ENCODE assay signal across 9 mouse cellular contexts in the genomic region with DNA sequence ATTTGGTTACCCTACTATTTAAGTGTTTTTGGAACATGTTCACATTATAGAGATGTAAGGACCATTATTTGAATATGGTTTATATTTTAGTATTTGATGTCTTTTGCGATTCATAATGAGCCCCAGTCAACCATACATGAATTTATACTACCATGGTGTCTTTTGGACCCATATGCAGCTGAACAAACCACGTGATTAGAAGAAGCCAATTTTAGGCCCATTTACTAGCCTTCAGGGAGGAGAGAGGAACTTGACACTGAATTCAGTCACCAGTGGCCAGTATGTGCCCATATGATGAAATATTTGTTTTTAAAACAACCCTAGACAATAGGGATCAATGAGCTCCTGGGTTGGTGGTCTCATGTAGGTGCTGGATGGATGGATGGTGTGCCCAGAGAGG. TPM values are rescaled to one million over a fixed set of nuclear protein-coding genes. Genes with fewer than 3 reads are reported as not detected.
DNase-seq lines count a peak whose midpoint lies in the region; ATAC-seq lines count a peak whose summit lies in the region.
"Had no signal": no experiment of that assay in that cellular context is flagged by ENCODE, and none has a peak within 500 bp of the region (broad histone marks: within the 10 kb centered on the region; RNA-seq: fewer than 3 reads in every experiment).

No protein-coding gene starts in this region.

- peaks cover 16% of the 10 kb centered on the region for H3K36me3 ChIP-seq in heart, embryonic 15.5 days
- H3K36me3 ChIP-seq in embryonic facial prominence, embryonic 10.5 days (replicated peaks) = peaks cover 24% of the 10 kb centered on the region
- H3K36me3 ChIP-seq in intestine, embryonic 16.5 days (ENCODE audit: control insufficient read depth, insufficient read depth, low read length) = peaks cover 9% of the 10 kb centered on the region; the same call in 1 of the 2 replicates

- ATAC-seq in heart, embryonic 15.5 days (replicated peaks; ENCODE audit: insufficient number of reproducible peaks, insufficient read depth, low FRiP score, low read depth) = no peak
- no peak for ATAC-seq in intestine, embryonic 16.5 days
- 0 out of 2 replicates have a peak, but pooled peaks have one; percentile 15 for ATAC-seq in monocyte, adult 5-6 weeks (replicated peaks; ENCODE audit: insufficient number of reproducible peaks, low FRiP score, low TSS enrichment, poor library complexity, severe bottlenecking)

- H3K27me3 ChIP-seq in heart, embryonic 15.5 days = 0 out of 2 replicates have a peak, but pooled peaks cover 5% of the 10 kb centered on the region
- H3K27me3 ChIP-seq in embryonic facial prominence, embryonic 10.5 days (replicated peaks; ENCODE audit: low read depth, poor library complexity, severe bottlenecking) = 0 out of 2 replicates have a peak, but pooled peaks cover 4% of the 10 kb centered on the region
- H3K27me3 ChIP-seq in intestine, embryonic 16.5 days (replicated peaks; ENCODE audit: control insufficient read depth, insufficient read depth, low read length) = no peaks in the 10 kb centered on the region

- H3K4me1 ChIP-seq in heart, embryonic 15.5 days (replicated peaks) = peaks cover 23% of the 10 kb centered on the region
- peaks cover 23% of the 10 kb centered on the region for H3K4me1 ChIP-seq in embryonic facial prominence, embryonic 10.5 days
- peaks cover 19% of the 10 kb centered on the region for H3K4me1 ChIP-seq in intestine, embryonic 16.5 days (ENCODE audit: control insufficient read depth, insufficient read depth, low read length)

- no peak for DNase-seq in heart, postnatal 14 days
- DNase-seq in embryonic facial prominence, embryonic 10.5 days (ENCODE audit: low spot score) = no peak
- no peak for DNase-seq in spleen, postnatal 36 days (ENCODE audit: low spot score in 2 of 2)
- no peak for DNase-seq in right cerebral cortex, postnatal 25 days
- no peak for DNase-seq in Muller cell, postnatal 12 days (ENCODE audit: inconsistent ontology term)

- WGBS in heart, embryonic 15.5 days = 84% methylated on average over 2 of the region's 2 CpGs
- WGBS in embryonic facial prominence, embryonic 10.5 days = 92% methylated on average over 2 of the region's 2 CpGs
- WGBS in intestine, embryonic 16.5 days = 86% methylated on average over 2 of the region's 2 CpGs

- H3K4me3 ChIP-seq in heart, embryonic 15.5 days = peak overlapping the region; percentile 85
- peak overlapping the region; percentile 73 for H3K4me3 ChIP-seq in embryonic facial prominence, embryonic 10.5 days
- peak overlapping the region; percentile 83 for H3K4me3 ChIP-seq in intestine, embryonic 16.5 days (ENCODE audit: low read length)

- peak overlapping the region; percentile 90 for H3K4me2 ChIP-seq in heart, embryonic 15.5 days
- peak overlapping the region; percentile 63 for H3K4me2 ChIP-seq in intestine, embryonic 16.5 days (ENCODE audit: low read depth, low read length)

- no peak overlapping the region for H3K9ac ChIP-seq in heart, embryonic 15.5 days
- H3K9ac ChIP-seq in intestine, embryonic 16.5 days (ENCODE audit: low read depth, low read length) = peak overlapping the region; percentile 96; the same call in 1 of the 2 replicates

- H3K9me3 ChIP-seq in heart, embryonic 15.5 days (replicated peaks) = no peaks in the 10 kb centered on the region
- no peaks in the 10 kb centered on the region for H3K9me3 ChIP-seq in embryonic facial prominence, embryonic 10.5 days
- H3K9me3 ChIP-seq in intestine, embryonic 16.5 days (ENCODE audit: control insufficient read depth, low read length) = no peaks in the 10 kb centered on the region

- H3K27ac ChIP-seq in heart, embryonic 15.5 days = peak overlapping the region; percentile 75; the same call in 1 of the 2 replicates
- H3K27ac ChIP-seq in embryonic facial prominence, embryonic 10.5 days (replicated peaks) = peak overlapping the region; percentile 89
- H3K27ac ChIP-seq in intestine, embryonic 16.5 days (ENCODE audit: low read length) = no peak overlapping the region

- intact Hi-C loops in heart, postnatal 14 days (cut with DNase I) = loop anchor here (2.0 kb wide), 1 partner anchor 88 kb away; a partner anchor contains a TSS

RNA-seq across cellular contexts. Expression of a gene that starts 0.7 kb away (rescaled TPM):
- 74.4 and 99.1 TPM in 2 replicates for polyA plus RNA-seq in heart, embryonic 15.5 days (2015; fragmentation: Nextera tagmentation; extraction: Ambion mirVana)
- total RNA-seq in heart, postnatal 14 days (2021) = 10 to 100 TPM; 74.1 to 79.3 TPM
- polyA plus RNA-seq in embryonic facial prominence, embryonic 10.5 days (2016; fragmentation: Nextera tagmentation; extraction: Ambion mirVana) = 142 and 150 TPM in 2 replicates
- polyA plus RNA-seq in intestine, embryonic 16.5 days (2015; fragmentation: Nextera tagmentation; extraction: Ambion mirVana) = 222 and 227 TPM in 2 replicates
- 117 to 146 TPM (median 144 TPM) in 3 replicates for total RNA-seq in monocyte, adult 5-6 weeks (2017)

RNA-seq across cellular contexts. Expression of a gene that starts 7.6 kb away (rescaled TPM):
- polyA plus RNA-seq in heart, embryonic 15.5 days (2015; fragmentation: Nextera tagmentation; extraction: Ambion mirVana) = 0.09 and 0.15 TPM in 2 replicates
- total RNA-seq in heart, postnatal 14 days (2021) = under 1 TPM; 0.51 to 0.55 TPM
- polyA plus RNA-seq in embryonic facial prominence, embryonic 10.5 days (2016; fragmentation: Nextera tagmentation; extraction: Ambion mirVana) = not detected in 2 replicates
- polyA plus RNA-seq in intestine, embryonic 16.5 days (2015; fragmentation: Nextera tagmentation; extraction: Ambion mirVana) = 3.3 and 4.2 TPM in 2 replicates
- 0.10 TPM in 1 of 3 replicates, not detected in the others for total RNA-seq in monocyte, adult 5-6 weeks (2017)
- total RNA-seq: G1E had no signal
- polyA plus RNA-seq: G1E had no signal

RNA-seq across cellular contexts. Expression of a gene that starts 15.4 kb away (rescaled TPM):
- polyA plus RNA-seq in heart, embryonic 15.5 days (2015; fragmentation: Nextera tagmentation; extraction: Ambion mirVana) = 2.4 and 4.2 TPM in 2 replicates
- under 1 TPM; 0.39 to 0.45 TPM for total RNA-seq in heart, postnatal 14 days (2021)
- polyA plus RNA-seq in embryonic facial prominence, embryonic 10.5 days (2016; fragmentation: Nextera tagmentation; extraction: Ambion mirVana) = 2.2 and 3.2 TPM in 2 replicates
- 67.0 and 88.7 TPM in 2 replicates for polyA plus RNA-seq in intestine, embryonic 16.5 days (2015; fragmentation: Nextera tagmentation; extraction: Ambion mirVana)
- total RNA-seq in monocyte, adult 5-6 weeks (2017) = not detected in 3 replicates
- polyA plus RNA-seq: G1E had no signal

RNA-seq across cellular contexts. Expression of a gene that starts 39.6 kb away (rescaled TPM):
- polyA plus RNA-seq in heart, embryonic 15.5 days (2015; fragmentation: Nextera tagmentation; extraction: Ambion mirVana) = 12.4 and 13.9 TPM in 2 replicates
- 10 to 100 TPM; 15.4 TPM for total RNA-seq in heart, postnatal 14 days (2021)
- 8.1 and 9.9 TPM in 2 replicates for polyA plus RNA-seq in embryonic facial prominence, embryonic 10.5 days (2016; fragmentation: Nextera tagmentation; extraction: Ambion mirVana)
- polyA plus RNA-seq in intestine, embryonic 16.5 days (2015; fragmentation: Nextera tagmentation; extraction: Ambion mirVana) = 26.9 and 32.5 TPM in 2 replicates
- 26.4 to 32.2 TPM (median 29.8 TPM) in 3 replicates for total RNA-seq in monocyte, adult 5-6 weeks (2017)

RNA-seq across cellular contexts. Expression of a gene that starts 47.6 kb away (rescaled TPM):
- 125 and 179 TPM in 2 replicates for polyA plus RNA-seq in heart, embryonic 15.5 days (2015; fragmentation: Nextera tagmentation; extraction: Ambion mirVana)
- total RNA-seq in heart, postnatal 14 days (2021) = 10 to 100 TPM; 38.9 to 46.9 TPM
- polyA plus RNA-seq in embryonic facial prominence, embryonic 10.5 days (2016; fragmentation: Nextera tagmentation; extraction: Ambion mirVana) = 158 and 162 TPM in 2 replicates
- polyA plus RNA-seq in intestine, embryonic 16.5 days (2015; fragmentation: Nextera tagmentation; extraction: Ambion mirVana) = 173 and 177 TPM in 2 replicates
- total RNA-seq in monocyte, adult 5-6 weeks (2017) = 15.1 to 25.3 TPM (median 22.0 TPM) in 3 replicates

Comparison
In these comparisons a context has a peak if more than half of its experiments do, and no peak if none do; other contexts are left out.
1. RNA of a gene that starts 15.4 kb away (polyA plus RNA-seq): 67.0 to 88.7 TPM in intestine, embryonic 16.5 days; 2.2 to 3.2 TPM in embryonic facial prominence, embryonic 10.5 days and 2.4 to 4.2 TPM in heart, embryonic 15.5 days; every median in the first group is over 10 times any median in the second.
2. Peak in every context shown above with its lines, with median percentiles within 50 percentile points of each other: H3K4me3 ChIP-seq.